Mouse (Mus musculus): ENCODE measurements around the gene Dirc2. TPM values are rescaled to one million over a fixed set of nuclear protein-coding genes. Genes with fewer than 3 reads are reported as not detected.

Dirc2 gene
- polyA plus RNA-seq, 1 experiment from 2014 or later = 13.5 TPM

- WGBS = 89% methylated on average over 2 of the region's 2 CpGs
- H3K27me3 ChIP-seq (replicated peaks) = no peaks in the 10 kb centered on the region
- H3K4me1 ChIP-seq = no peaks in the 10 kb centered on the region
- H3K27ac ChIP-seq = no peak overlapping the region
- H3K4me3 ChIP-seq (replicated peaks) = no peak overlapping the region
- ATAC-seq (ENCODE audit: insufficient read depth, low FRiP score, low read depth) = no peak
- no peaks in the 10 kb centered on the region for H3K36me3 ChIP-seq
- no peak overlapping the region for H3K4me2 ChIP-seq
- no peaks in the 10 kb centered on the region for H3K9me3 ChIP-seq
- no peak overlapping the region for H3K9ac ChIP-seq
These were observed 42.6 kb downstream of the Dirc2 start for GRCm38 (mm10) chr16:35726601-35727000.

DNA sequence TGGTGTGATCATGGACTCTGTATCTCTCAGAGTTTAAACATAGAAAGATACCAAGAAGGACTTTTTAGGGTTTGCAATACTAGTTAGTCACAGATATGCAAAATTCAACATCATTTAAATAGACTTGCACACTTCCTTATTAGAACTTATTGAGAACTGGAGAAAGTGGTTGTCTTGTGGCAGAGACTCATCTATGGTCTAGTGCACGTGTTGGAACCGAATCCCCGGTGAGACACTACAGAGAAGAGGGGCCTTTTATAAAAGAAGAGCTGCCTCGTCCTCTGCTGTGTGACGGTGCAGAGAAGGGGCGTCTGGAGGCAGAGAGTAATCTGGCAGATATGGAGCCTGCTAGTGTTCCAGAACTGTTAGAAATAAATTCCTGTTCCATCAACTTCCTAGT, 44.6 kb downstream of the Dirc2 start:
- H3K9me3 ChIP-seq = no peaks in the 10 kb centered on the region
- no peaks in the 10 kb centered on the region for H3K36me3 ChIP-seq
- H3K4me3 ChIP-seq (replicated peaks) = no peak overlapping the region
- ATAC-seq (ENCODE audit: insufficient read depth, low FRiP score, low read depth) = no peak
- no peak overlapping the region for H3K9ac ChIP-seq
- H3K27me3 ChIP-seq (replicated peaks) = no peaks in the 10 kb centered on the region
- 90% methylated on average over 6 of the region's 6 CpGs for WGBS
- H3K4me2 ChIP-seq = no peak overlapping the region
- no peaks in the 10 kb centered on the region for H3K4me1 ChIP-seq
- H3K27ac ChIP-seq = no peak overlapping the region

- Histone ChIP-seq H3K4me3 (replicated peaks) (no peak overlapping the region), H3K27ac (no peak overlapping the region), H3K4me1 (no peaks in the 10 kb centered on the region), H3K9me3 (no peaks in the 10 kb centered on the region), H3K36me3 (no peaks in the 10 kb centered on the region; the same call in 1 of the 2 replicates), H3K4me2 (no peak overlapping the region), H3K27me3 (replicated peaks) (no peaks in the 10 kb centered on the region), H3K9ac (no peak overlapping the region)
- 87% methylated on average over 5 of the region's 5 CpGs for WGBS
- ATAC-seq (ENCODE audit: insufficient read depth, low FRiP score, low read depth) = no peak
These were observed 51.4 kb downstream of the Dirc2 start for GRCm38 (mm10) chr16:35717761-35718160.

DNA sequence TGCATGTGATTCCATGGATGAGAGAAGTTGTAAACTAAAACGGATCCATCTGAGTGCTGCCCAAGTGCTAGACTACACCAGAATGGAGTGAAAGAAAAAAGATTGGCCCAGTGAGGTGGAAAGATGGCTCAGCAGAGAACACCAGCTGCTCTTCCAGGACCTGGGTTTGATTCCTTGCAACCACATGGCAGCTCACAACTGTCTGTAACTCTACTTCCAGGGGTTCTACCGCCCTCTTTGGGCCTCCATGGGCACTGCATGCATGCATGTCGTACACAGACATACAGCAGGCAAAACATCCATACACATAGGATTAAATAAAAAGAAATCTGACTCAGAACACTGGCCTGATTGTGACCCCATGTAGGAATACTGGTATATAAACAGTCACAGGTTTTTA, 52.9 kb downstream of the Dirc2 start:
- Histone ChIP-seq H3K4me2 (no peak overlapping the region), H3K4me3 (replicated peaks) (no peak overlapping the region), H3K27me3 (replicated peaks) (no peaks in the 10 kb centered on the region), H3K9me3 (no peaks in the 10 kb centered on the region), H3K4me1 (no peaks in the 10 kb centered on the region), H3K36me3 (no peaks in the 10 kb centered on the region; the same call in 1 of the 2 replicates), H3K9ac (no peak overlapping the region), H3K27ac (no peak overlapping the region)
- 81% methylated on average over 3 of the region's 3 CpGs for WGBS
- ATAC-seq (ENCODE audit: insufficient read depth, low FRiP score, low read depth) = no peak

DNA sequence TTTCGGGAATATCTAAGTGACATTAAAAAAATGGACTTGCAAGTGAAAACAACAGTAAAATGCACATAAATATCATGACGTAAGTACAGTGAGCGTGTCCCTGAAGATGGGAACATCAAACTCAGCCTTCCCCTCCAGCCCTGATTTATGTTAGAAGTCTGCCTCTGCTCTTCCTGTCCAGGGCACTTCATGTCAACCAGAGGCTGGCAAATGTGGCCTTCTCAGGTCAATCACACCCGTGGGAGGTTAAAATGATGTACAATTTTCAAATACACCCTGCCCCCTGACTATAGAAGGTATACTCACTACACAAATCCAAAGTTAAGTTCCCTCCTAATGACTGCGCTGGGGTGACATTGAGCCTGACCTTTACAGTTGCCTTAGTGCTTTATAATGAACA, 53.4 kb downstream of the Dirc2 start:
- no peak for ATAC-seq (ENCODE audit: insufficient read depth, low FRiP score, low read depth)
- Histone ChIP-seq H3K27ac (no peak overlapping the region), H3K4me3 (replicated peaks) (no peak overlapping the region), H3K4me1 (no peaks in the 10 kb centered on the region), H3K4me2 (no peak overlapping the region), H3K9me3 (no peaks in the 10 kb centered on the region), H3K9ac (no peak overlapping the region), H3K36me3 (no peaks in the 10 kb centered on the region; the same call in 1 of the 2 replicates), H3K27me3 (replicated peaks) (no peaks in the 10 kb centered on the region)
- 74% methylated on average over 5 of the region's 5 CpGs for WGBS

GRCm38 (mm10) chr16:35715350-35715749, 53.8 kb downstream of the Dirc2 start:
- H3K36me3 ChIP-seq = no peaks in the 10 kb centered on the region; the same call in 1 of the 2 replicates
- no peak overlapping the region for H3K4me3 ChIP-seq (replicated peaks)
- no peak overlapping the region for H3K9ac ChIP-seq
- WGBS = 41% methylated on average over 6 of the region's 6 CpGs
- H3K4me1 ChIP-seq = no peaks in the 10 kb centered on the region
- no peak overlapping the region for H3K4me2 ChIP-seq
- no peaks in the 10 kb centered on the region for H3K9me3 ChIP-seq
- no peak for ATAC-seq (ENCODE audit: insufficient read depth, low FRiP score, low read depth)
- H3K27ac ChIP-seq = no peak overlapping the region
- no peaks in the 10 kb centered on the region for H3K27me3 ChIP-seq (replicated peaks)

GRCm38 (mm10) chr16:35714689-35715088, 54.5 kb downstream of the Dirc2 start:
- WGBS = 76% methylated on average over 7 of the region's 7 CpGs
- H3K4me3 ChIP-seq (replicated peaks) = no peak overlapping the region
- no peak for ATAC-seq (ENCODE audit: insufficient read depth, low FRiP score, low read depth)
- H3K4me2 ChIP-seq = no peak overlapping the region
- H3K27ac ChIP-seq = no peak overlapping the region
- H3K27me3 ChIP-seq (replicated peaks) = no peaks in the 10 kb centered on the region
- no peaks in the 10 kb centered on the region; the same call in 1 of the 2 replicates for H3K36me3 ChIP-seq
- H3K9me3 ChIP-seq = no peaks in the 10 kb centered on the region
- no peaks in the 10 kb centered on the region for H3K4me1 ChIP-seq
- H3K9ac ChIP-seq = no peak overlapping the region

GRCm38 (mm10) chr16:35713606-35714005, 55.5 kb downstream of the Dirc2 start:
- H3K27ac ChIP-seq = no peak overlapping the region
- no peak overlapping the region for H3K9ac ChIP-seq
- 73% methylated on average over 7 of the region's 7 CpGs for WGBS
- no peak overlapping the region for H3K4me2 ChIP-seq
- no peaks in the 10 kb centered on the region for H3K9me3 ChIP-seq
- no peaks in the 10 kb centered on the region; the same call in 1 of the 2 replicates for H3K36me3 ChIP-seq
- H3K4me3 ChIP-seq (replicated peaks) = no peak overlapping the region
- H3K27me3 ChIP-seq (replicated peaks) = no peaks in the 10 kb centered on the region
- no peaks in the 10 kb centered on the region for H3K4me1 ChIP-seq
- ATAC-seq (ENCODE audit: insufficient read depth, low FRiP score, low read depth) = no peak

DNA sequence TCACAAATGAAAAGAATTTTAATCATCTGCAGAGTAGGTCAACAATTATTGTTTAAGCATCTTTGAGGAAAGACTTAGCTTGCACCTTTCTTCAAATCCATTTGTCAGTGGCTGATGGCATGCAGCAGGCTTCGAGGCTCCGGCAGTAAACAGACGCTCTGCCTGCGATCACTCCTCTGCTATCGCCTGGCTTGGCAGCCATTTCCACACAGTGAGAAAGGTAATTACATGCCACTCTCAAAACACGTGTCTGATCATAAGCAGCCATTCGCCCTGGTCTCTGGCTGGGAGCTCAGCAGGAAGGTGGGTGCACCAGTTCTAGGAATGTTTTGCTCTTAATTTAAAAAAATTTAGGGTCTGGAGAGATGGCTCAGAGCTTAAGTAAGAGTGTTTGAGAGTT, 58.2 kb downstream of the Dirc2 start:
- H3K9ac ChIP-seq = no peak overlapping the region
- no peaks in the 10 kb centered on the region; the same call in 1 of the 2 replicates for H3K36me3 ChIP-seq
- 32% methylated on average over 7 of the region's 7 CpGs for WGBS
- H3K27me3 ChIP-seq (replicated peaks) = no peaks in the 10 kb centered on the region
- H3K4me1 ChIP-seq = no peaks in the 10 kb centered on the region
- H3K9me3 ChIP-seq = no peaks in the 10 kb centered on the region
- no peak overlapping the region for H3K27ac ChIP-seq
- no peak overlapping the region for H3K4me3 ChIP-seq (replicated peaks)
- ATAC-seq (ENCODE audit: insufficient read depth, low FRiP score, low read depth) = no peak
- no peak overlapping the region for H3K4me2 ChIP-seq

GRCm38 (mm10) chr16:35707004-35707403, 62.2 kb downstream of the Dirc2 start:
- no peaks in the 10 kb centered on the region for H3K36me3 ChIP-seq
- 86% methylated on average over 5 of the region's 5 CpGs for WGBS
- no peaks in the 10 kb centered on the region for H3K27me3 ChIP-seq (replicated peaks)
- H3K4me2 ChIP-seq = no peak overlapping the region
- no peak overlapping the region for H3K4me3 ChIP-seq (replicated peaks)
- H3K9ac ChIP-seq = no peak overlapping the region
- H3K27ac ChIP-seq = no peak overlapping the region
- no peaks in the 10 kb centered on the region for H3K9me3 ChIP-seq
- no peak for ATAC-seq (ENCODE audit: insufficient read depth, low FRiP score, low read depth)
- H3K4me1 ChIP-seq = no peaks in the 10 kb centered on the region

- WGBS = 79% methylated on average over 14 of the region's 14 CpGs
- no peaks in the 10 kb centered on the region for H3K9me3 ChIP-seq
- H3K27ac ChIP-seq = no peak overlapping the region
- H3K4me2 ChIP-seq = no peak overlapping the region
- 0 out of 2 replicates have a peak, but pooled peaks cover 3% of the 10 kb centered on the region for H3K36me3 ChIP-seq
- H3K4me1 ChIP-seq = no peaks in the 10 kb centered on the region
- H3K27me3 ChIP-seq (replicated peaks) = no peaks in the 10 kb centered on the region
- H3K4me3 ChIP-seq (replicated peaks) = no peak overlapping the region
- no peak for ATAC-seq (ENCODE audit: insufficient read depth, low FRiP score, low read depth)
- no peak overlapping the region for H3K9ac ChIP-seq
These were observed 64.4 kb downstream of the Dirc2 start for GRCm38 (mm10) chr16:35704796-35705195.

GRCm38 (mm10) chr16:35703763-35704679, 65.1 kb downstream of the Dirc2 start:
- H3K27me3 ChIP-seq (replicated peaks) = no peaks in the 10 kb centered on the region
- H3K4me2 ChIP-seq = no peak overlapping the region
- ATAC-seq (ENCODE audit: insufficient read depth, low FRiP score, low read depth) = no peak
- no peak overlapping the region for H3K4me3 ChIP-seq (replicated peaks)
- H3K9me3 ChIP-seq = no peaks in the 10 kb centered on the region
- 0 out of 2 replicates have a peak, but pooled peaks cover 3% of the 10 kb centered on the region for H3K36me3 ChIP-seq
- 79% methylated on average over 16 of the region's 16 CpGs for WGBS
- H3K9ac ChIP-seq = no peak overlapping the region
- H3K27ac ChIP-seq = no peak overlapping the region
- H3K4me1 ChIP-seq = no peaks in the 10 kb centered on the region
